Mouse (Mus musculus): ENCODE results near the gene Fer. TPM values are rescaled to one million over a fixed set of nuclear protein-coding genes. Genes with fewer than 3 reads are reported as not detected.

The Fer gene
- polyA plus RNA-seq, 1 experiment: 1.6 TPM

- no peak for DNase-seq (ENCODE audit: low read depth, low spot score)
- WGBS: 51% methylated on average over 3 of the region's 3 CpGs
These were observed 260.9 kb downstream of the Fer start for GRCm38 (mm10) chr17:64123732-64124131.

- no peak for DNase-seq (ENCODE audit: low read depth, low spot score)
- WGBS: 78% methylated on average over 5 of the region's 5 CpGs
These were observed 264.0 kb downstream of the Fer start for GRCm38 (mm10) chr17:64126904-64127303.

- no peak for DNase-seq (ENCODE audit: low read depth, low spot score)
- WGBS: 47% methylated on average over 2 of the region's 2 CpGs
These were observed 266.9 kb downstream of the Fer start for GRCm38 (mm10) chr17:64129750-64130149.

GRCm38 (mm10) chr17:64130356-64130755, 267.5 kb downstream of the Fer start:
- no peak for DNase-seq (ENCODE audit: low read depth, low spot score)

GRCm38 (mm10) chr17:64132183-64132582, 269.3 kb downstream of the Fer start:
- no peak for DNase-seq (ENCODE audit: low read depth, low spot score)
- WGBS: 49% methylated on average over 6 of the region's 6 CpGs

More at GRCm38 (mm10) chr17:64130356-64130755, 267.5 kb downstream of the Fer start:
- 51% methylated on average over 3 of the region's 3 CpGs for WGBS

- WGBS: 50% methylated on average over 8 of the region's 8 CpGs
- DNase-seq (ENCODE audit: low read depth, low spot score): no peak
These were observed 273.2 kb downstream of the Fer start for GRCm38 (mm10) chr17:64135941-64136650.

GRCm38 (mm10) chr17:64138036-64138717, 275.3 kb downstream of the Fer start:
- no peak for DNase-seq (ENCODE audit: low read depth, low spot score)

GRCm38 (mm10) chr17:64139231-64139915, 276.5 kb downstream of the Fer start:
- WGBS: 90% methylated on average over 11 of the region's 11 CpGs
- no peak for DNase-seq (ENCODE audit: low read depth, low spot score)

More at GRCm38 (mm10) chr17:64138036-64138717, 275.3 kb downstream of the Fer start:
- WGBS: 82% methylated on average over 8 of the region's 8 CpGs

- no peak for DNase-seq (ENCODE audit: low read depth, low spot score)
- 92% methylated on average over 18 of the region's 18 CpGs for WGBS
These were observed 277.4 kb downstream of the Fer start for GRCm38 (mm10) chr17:64140063-64140850.

GRCm38 (mm10) chr17:64141856-64142255, 279.0 kb downstream of the Fer start:
- no peak for DNase-seq (ENCODE audit: low read depth, low spot score)
- WGBS: 91% methylated on average over 9 of the region's 9 CpGs

- no peak for DNase-seq (ENCODE audit: low read depth, low spot score)
- WGBS: 39% methylated on average over 4 of the region's 4 CpGs
These were observed 283.5 kb downstream of the Fer start for GRCm38 (mm10) chr17:64146409-64146808.

- no peak for DNase-seq (ENCODE audit: low read depth, low spot score)
- 91% methylated on average over 1 of the region's 1 CpGs for WGBS
These were observed 287.9 kb downstream of the Fer start for GRCm38 (mm10) chr17:64150717-64151116.

- 91% methylated on average over 5 of the region's 5 CpGs for WGBS
- no peak for DNase-seq (ENCODE audit: low read depth, low spot score)
These were observed 304.9 kb downstream of the Fer start for GRCm38 (mm10) chr17:64167731-64168130.

- no peak for DNase-seq (ENCODE audit: low read depth, low spot score)
- WGBS: 73% methylated on average over 5 of the region's 5 CpGs
These were observed 307.2 kb downstream of the Fer start for GRCm38 (mm10) chr17:64170019-64170418.

- 81% methylated on average over 2 of the region's 2 CpGs for WGBS
- DNase-seq (ENCODE audit: low read depth, low spot score): no peak
These were observed 309.6 kb downstream of the Fer start for GRCm38 (mm10) chr17:64172474-64172873.

GRCm38 (mm10) chr17:64180546-64180945, 317.7 kb downstream of the Fer start:
- no peak for DNase-seq (ENCODE audit: low read depth, low spot score)
- WGBS: 63% methylated on average over 5 of the region's 5 CpGs

- DNase-seq (ENCODE audit: low read depth, low spot score): no peak
- 69% methylated on average over 3 of the region's 3 CpGs for WGBS
These were observed 318.4 kb downstream of the Fer start for GRCm38 (mm10) chr17:64181291-64181690.

GRCm38 (mm10) chr17:64182599-64182998, 319.7 kb downstream of the Fer start:
- WGBS: 84% methylated on average over 3 of the region's 3 CpGs
- DNase-seq (ENCODE audit: low read depth, low spot score): no peak

- no peak for DNase-seq (ENCODE audit: low read depth, low spot score)
- WGBS: 49% methylated on average over 5 of the region's 5 CpGs
These were observed 320.3 kb downstream of the Fer start for GRCm38 (mm10) chr17:64183196-64183595.

All from large intestine, adult 2 months (tissue).